Mouse (Mus musculus) liver, embryonic 16.5 days (tissue): ENCODE results near the gene Zbtb44. TPM values are rescaled to one million over a fixed set of nuclear protein-coding genes. Genes with fewer than 3 reads are reported as not detected.

Source experiments
- ATAC-seq: fragments of 200-750 bp; cut with Nextera tagmentation; 2 replicates; pipeline ENCODE4 v1.8.0; 2017; ENCODE audit warnings: low read depth, mild to moderate bottlenecking, moderate number of reproducible peaks, moderate library complexity
- H3K27ac ChIP-seq: fragments of 300-500 bp; sonication (generic); 2 replicates; pipeline ENCODE4 v1.5.1; 2014; ENCODE audit warnings: mild to moderate bottlenecking, low read length
- H3K27me3 ChIP-seq: fragments of 300-500 bp; sonication (generic); 2 replicates; pipeline ENCODE4 v1.6.1; 2014; ENCODE audit warnings: low read depth, low read length, mixed read lengths; ENCODE audit not compliant: control insufficient read depth, insufficient read depth
- H3K36me3 ChIP-seq: fragments of 300-500 bp; sonication (generic); 2 replicates; pipeline ENCODE4 v1.6.1; 2014; ENCODE audit warnings: mild to moderate bottlenecking; ENCODE audit not compliant: control insufficient read depth, insufficient read depth
- H3K4me1 ChIP-seq: fragments of 300-500 bp; sonication (generic); 2 replicates; pipeline ENCODE4 v1.6.1; 2014; ENCODE audit warnings: low read depth, low read length, mixed read lengths; ENCODE audit not compliant: control insufficient read depth
- H3K4me2 ChIP-seq: fragments of 300-500 bp; sonication (generic); 2 replicates; pipeline ENCODE4 v1.6.1; 2014; ENCODE audit warnings: low read depth, low read length, mixed read lengths
- H3K4me3 ChIP-seq: fragments of 300-500 bp; sonication (generic); 2 replicates; pipeline ENCODE4 v1.5.1; 2014; ENCODE audit warnings: low read depth, mild to moderate bottlenecking, low read length
- H3K9ac ChIP-seq: fragments of 300-500 bp; sonication (generic); 2 replicates; pipeline ENCODE4 v1.6.1; 2014; ENCODE audit warnings: low read depth, low read length
- H3K9me3 ChIP-seq: fragments of 300-500 bp; sonication (generic); replicated peaks from 2 replicates; pipeline ENCODE4 v1.6.1; 2016; ENCODE audit warnings: low read length; ENCODE audit not compliant: control insufficient read depth
- WGBS: fragments of 180-500 bp; shearing (Covaris S2); extraction: QIAGEN DNeasy Blood & Tissue Kit; methylation state at CpG from one replicate; pipeline ENCODE4 v1.1.7; 2014; ENCODE audit not compliant: insufficient replicate concordance; 5-methylcytosine and 5-hydroxymethylcytosine counted together
- polyA plus RNA-seq: library from polyadenylated mRNA; unstranded; fragments of >200 nt; fragmentation: Nextera tagmentation; extraction: Ambion mirVana; gene quantifications from 2 replicates; pipeline ENCODE4 v1.2.1, GENCODE M21; 2015

The Zbtb44 gene
- polyA plus RNA-seq, 1 experiment from 2014 or later: 6.3 TPM

DNA sequence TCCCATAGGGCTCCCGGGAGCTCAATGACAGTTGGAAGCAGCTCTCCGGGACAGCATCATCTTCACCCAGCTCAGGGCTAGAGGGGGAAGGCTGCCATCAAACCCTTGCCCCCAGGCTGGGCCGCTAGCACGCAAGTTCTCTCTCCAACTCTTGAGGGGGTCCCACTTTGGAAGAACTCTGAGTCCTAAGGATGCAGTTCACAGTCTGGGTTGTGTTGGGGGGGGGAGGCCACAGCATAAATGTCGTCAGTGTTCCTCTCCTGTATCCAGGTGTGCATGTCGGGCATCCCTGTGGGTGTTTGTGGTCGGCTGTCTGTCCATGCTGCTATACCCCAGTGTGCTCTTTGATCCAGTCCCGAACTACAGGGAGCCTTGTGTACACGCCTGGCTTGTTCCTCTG lies 59.1 kb downstream of the Zbtb44 start:
- no peaks in the 10 kb centered on the region for H3K36me3 ChIP-seq
- H3K27me3 ChIP-seq: no peaks in the 10 kb centered on the region
- no peak for ATAC-seq
- no peaks in the 10 kb centered on the region for H3K4me1 ChIP-seq
- no peak overlapping the region for H3K4me2 ChIP-seq
- no peak overlapping the region for H3K9ac ChIP-seq
- no peaks in the 10 kb centered on the region for H3K9me3 ChIP-seq
- 65% methylated on average over 9 of the region's 9 CpGs for WGBS
- no peak overlapping the region for H3K4me3 ChIP-seq
- no peak overlapping the region for H3K27ac ChIP-seq

- 59% methylated on average over 29 of the region's 29 CpGs for WGBS
- no peaks in the 10 kb centered on the region for H3K36me3 ChIP-seq
- no peak for ATAC-seq
- no peak overlapping the region for H3K4me2 ChIP-seq
- no peaks in the 10 kb centered on the region for H3K4me1 ChIP-seq
- no peak overlapping the region for H3K4me3 ChIP-seq
- no peaks in the 10 kb centered on the region for H3K27me3 ChIP-seq
- H3K9ac ChIP-seq: no peak overlapping the region
- H3K27ac ChIP-seq: no peak overlapping the region
- H3K9me3 ChIP-seq: no peaks in the 10 kb centered on the region
Measured at GRCm38 (mm10) chr9:31090081-31091023, 59.9 kb downstream of the Zbtb44 start.

DNA sequence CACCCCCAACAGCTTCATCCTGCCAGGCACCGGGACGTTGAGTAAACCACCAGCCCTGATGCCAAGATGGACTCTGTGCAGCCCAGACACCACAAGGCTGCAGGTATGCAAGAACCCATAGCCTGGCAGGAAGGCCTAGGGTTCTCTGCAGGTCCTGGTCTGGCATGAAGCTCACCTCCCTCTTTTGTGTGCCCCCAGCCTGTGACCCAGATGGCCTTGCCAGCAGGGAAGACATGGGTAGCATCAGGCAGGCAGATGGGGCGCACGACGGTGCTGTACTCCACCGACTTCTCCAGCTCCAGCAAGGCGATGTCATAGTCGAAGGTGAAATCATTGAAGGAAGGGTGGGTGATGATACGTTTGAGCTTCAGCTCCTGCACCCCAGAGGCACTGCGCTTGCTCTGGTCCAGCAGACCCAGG lies 60.7 kb downstream of the Zbtb44 start:
- no peak overlapping the region for H3K4me2 ChIP-seq
- no peaks in the 10 kb centered on the region for H3K36me3 ChIP-seq
- no peaks in the 10 kb centered on the region for H3K4me1 ChIP-seq
- no peak overlapping the region for H3K9ac ChIP-seq
- WGBS: 84% methylated on average over 10 of the region's 10 CpGs
- no peak overlapping the region for H3K4me3 ChIP-seq
- H3K27ac ChIP-seq: no peak overlapping the region
- no peak for ATAC-seq
- H3K27me3 ChIP-seq: no peaks in the 10 kb centered on the region
- H3K9me3 ChIP-seq: no peaks in the 10 kb centered on the region

GRCm38 (mm10) chr9:31092111-31092832 lies 61.8 kb downstream of the Zbtb44 start:
- 67% methylated on average over 18 of the region's 18 CpGs for WGBS
- ATAC-seq: no peak

DNA sequence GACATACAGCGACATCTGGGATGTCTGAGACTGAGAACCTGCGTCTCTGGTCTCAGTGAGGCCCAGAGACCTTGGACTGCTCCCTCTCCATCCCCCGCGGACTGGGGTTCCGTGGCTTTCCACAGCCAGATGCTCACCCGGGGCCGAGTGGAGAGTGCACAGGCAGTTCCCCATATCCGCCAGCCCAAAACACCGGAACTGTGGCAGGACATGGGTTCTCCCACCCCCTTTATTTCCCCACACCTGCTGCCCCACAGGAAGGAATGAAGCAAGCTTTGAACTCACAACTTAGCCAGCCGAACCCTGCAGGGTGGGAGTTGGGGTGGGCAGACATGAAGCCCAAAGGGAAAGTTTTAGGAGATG lies 62.4 kb downstream of the Zbtb44 start:
- H3K4me3 ChIP-seq: no peak overlapping the region
- no peak overlapping the region for H3K9ac ChIP-seq
- H3K27me3 ChIP-seq: no peaks in the 10 kb centered on the region
- H3K27ac ChIP-seq: no peak overlapping the region
- no peaks in the 10 kb centered on the region for H3K9me3 ChIP-seq
- ATAC-seq: no peak
- no peak overlapping the region for H3K4me2 ChIP-seq
- 70% methylated on average over 10 of the region's 10 CpGs for WGBS
- no peaks in the 10 kb centered on the region for H3K36me3 ChIP-seq
- H3K4me1 ChIP-seq: no peaks in the 10 kb centered on the region

More at GRCm38 (mm10) chr9:31092111-31092832, 61.8 kb downstream of the Zbtb44 start:
- Histone ChIP-seq H3K4me2 (no peak overlapping the region), H3K9ac (no peak overlapping the region), H3K27me3 (no peaks in the 10 kb centered on the region), H3K4me1 (no peaks in the 10 kb centered on the region), H3K27ac (no peak overlapping the region), H3K9me3 (no peaks in the 10 kb centered on the region), H3K4me3 (no peak overlapping the region), H3K36me3 (no peaks in the 10 kb centered on the region)

DNA sequence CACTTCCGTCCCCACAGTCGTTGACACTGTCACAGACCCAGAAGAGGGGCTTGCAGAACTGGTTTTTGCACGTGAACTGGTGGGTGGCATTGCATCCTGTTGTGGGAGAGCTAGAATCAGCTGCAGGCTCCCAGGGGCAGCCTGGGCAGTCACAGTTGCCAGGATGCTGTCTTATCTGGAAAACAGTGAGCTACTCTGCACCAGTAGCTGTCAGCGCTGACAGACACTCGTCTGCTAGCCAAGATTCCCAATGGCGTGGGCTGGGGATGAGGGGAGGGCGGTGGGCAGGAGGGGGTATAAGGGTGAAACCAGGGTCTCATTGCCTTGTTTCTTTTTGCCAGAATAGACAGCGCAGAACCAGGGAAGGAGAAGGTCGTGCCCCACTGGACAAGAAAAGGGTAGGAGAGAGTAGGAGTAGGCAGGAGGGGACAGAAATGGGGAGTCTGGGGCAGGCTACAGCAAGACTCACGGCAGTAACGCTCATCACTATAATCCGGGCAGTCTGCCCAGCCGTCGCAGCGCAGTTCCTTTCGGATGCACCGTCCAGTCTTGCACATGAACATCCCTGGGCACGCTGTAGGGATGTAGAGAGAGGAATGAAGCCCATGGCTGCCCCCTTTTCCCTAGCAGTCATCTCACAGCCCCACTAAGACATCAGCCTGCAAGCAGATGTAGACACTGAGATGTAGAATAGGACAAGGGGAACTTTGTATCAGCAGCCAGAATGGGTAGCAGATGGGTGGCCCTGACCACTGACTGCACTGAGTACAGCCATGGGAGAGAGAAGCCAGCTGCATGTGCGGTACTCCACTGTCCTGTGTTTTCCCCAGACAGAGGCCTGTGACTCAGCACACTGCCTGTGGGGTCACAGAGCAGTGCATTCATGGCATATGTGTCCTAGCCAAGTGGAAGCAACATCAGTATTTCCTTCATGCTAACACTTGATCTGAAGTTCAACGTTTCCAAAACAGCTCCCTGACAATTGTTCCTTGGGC lies 66.9 kb downstream of the Zbtb44 start:
- no peak overlapping the region for H3K9ac ChIP-seq
- H3K4me2 ChIP-seq: no peak overlapping the region
- H3K36me3 ChIP-seq: no peaks in the 10 kb centered on the region
- ATAC-seq: no peak
- no peak overlapping the region for H3K27ac ChIP-seq
- H3K4me1 ChIP-seq: no peaks in the 10 kb centered on the region
- H3K4me3 ChIP-seq: no peak overlapping the region
- no peaks in the 10 kb centered on the region; the same call in 1 of the 2 replicates for H3K9me3 ChIP-seq
- no peaks in the 10 kb centered on the region for H3K27me3 ChIP-seq
- WGBS: 72% methylated on average over 20 of the region's 20 CpGs

DNA sequence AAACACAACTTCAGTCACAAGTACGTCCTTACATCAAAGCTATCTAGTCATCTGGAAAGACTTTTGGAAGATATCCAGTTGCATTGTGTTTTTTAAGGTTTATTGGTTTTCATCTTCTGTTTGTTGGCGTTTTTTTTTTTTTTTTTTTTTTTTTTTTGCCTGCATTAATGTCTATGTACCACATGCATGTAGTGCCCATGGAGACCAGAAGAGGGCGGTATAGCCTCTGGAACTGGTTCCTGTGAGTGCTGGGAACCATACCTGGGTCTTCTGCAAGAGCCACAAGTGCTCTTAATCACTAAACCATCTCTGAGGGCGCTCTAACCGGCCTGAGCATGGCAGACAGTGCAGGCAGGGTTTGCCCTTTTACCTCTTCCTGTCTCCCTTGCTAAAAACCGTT lies 67.7 kb downstream of the Zbtb44 start:
- H3K9me3 ChIP-seq: no peaks in the 10 kb centered on the region; the same call in 1 of the 2 replicates
- no peak overlapping the region for H3K9ac ChIP-seq
- no peak overlapping the region for H3K4me3 ChIP-seq
- no peaks in the 10 kb centered on the region for H3K36me3 ChIP-seq
- H3K4me1 ChIP-seq: no peaks in the 10 kb centered on the region
- no peaks in the 10 kb centered on the region for H3K27me3 ChIP-seq
- WGBS: 61% methylated on average over 6 of the region's 6 CpGs
- no peak overlapping the region for H3K4me2 ChIP-seq
- no peak overlapping the region for H3K27ac ChIP-seq
- no peak for ATAC-seq

DNA sequence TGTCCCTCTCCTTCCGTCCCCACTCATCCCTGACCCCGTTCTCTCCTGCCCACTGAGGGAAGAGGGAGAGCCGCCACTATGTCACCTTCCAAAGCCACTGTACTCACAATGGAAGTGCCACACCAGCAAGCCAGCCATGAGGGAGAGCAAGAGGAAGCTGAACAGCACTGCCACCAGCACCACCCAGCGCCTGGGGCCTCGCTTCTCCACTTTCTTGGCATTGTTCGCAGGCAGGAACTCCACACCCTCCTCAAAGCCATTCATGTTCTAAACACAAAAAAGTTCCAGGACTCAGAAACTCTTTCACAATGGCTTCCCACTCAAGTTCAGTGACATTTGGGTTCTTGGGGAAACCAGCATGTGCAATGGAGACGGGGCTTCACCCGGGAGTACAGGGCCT lies 78.0 kb downstream of the Zbtb44 start:
- Histone ChIP-seq H3K4me3 (no peak overlapping the region), H3K36me3 (no peaks in the 10 kb centered on the region), H3K27ac (no peak overlapping the region), H3K4me2 (no peak overlapping the region), H3K9me3 (no peaks in the 10 kb centered on the region), H3K4me1 (no peaks in the 10 kb centered on the region), H3K9ac (no peak overlapping the region), H3K27me3 (no peaks in the 10 kb centered on the region)
- WGBS: 69% methylated on average over 8 of the region's 8 CpGs
- ATAC-seq: no peak
